Mouse (Mus musculus) cerebellum, postnatal 36 days (tissue): ENCODE data around the gene Plxna1.

Experiments
- DNase-seq, 2 experiments: peaks; one replicate each; pipeline ENCODE4 v3.0.0; 2021 to 2022; ENCODE audit warnings: mixed read lengths in 2 of 2

Plxna1 gene

GRCm38 (mm10) chr6:89360709-89361417 lies 1.6 kb downstream of the Plxna1 start:
- no peak for DNase-seq

DNA sequence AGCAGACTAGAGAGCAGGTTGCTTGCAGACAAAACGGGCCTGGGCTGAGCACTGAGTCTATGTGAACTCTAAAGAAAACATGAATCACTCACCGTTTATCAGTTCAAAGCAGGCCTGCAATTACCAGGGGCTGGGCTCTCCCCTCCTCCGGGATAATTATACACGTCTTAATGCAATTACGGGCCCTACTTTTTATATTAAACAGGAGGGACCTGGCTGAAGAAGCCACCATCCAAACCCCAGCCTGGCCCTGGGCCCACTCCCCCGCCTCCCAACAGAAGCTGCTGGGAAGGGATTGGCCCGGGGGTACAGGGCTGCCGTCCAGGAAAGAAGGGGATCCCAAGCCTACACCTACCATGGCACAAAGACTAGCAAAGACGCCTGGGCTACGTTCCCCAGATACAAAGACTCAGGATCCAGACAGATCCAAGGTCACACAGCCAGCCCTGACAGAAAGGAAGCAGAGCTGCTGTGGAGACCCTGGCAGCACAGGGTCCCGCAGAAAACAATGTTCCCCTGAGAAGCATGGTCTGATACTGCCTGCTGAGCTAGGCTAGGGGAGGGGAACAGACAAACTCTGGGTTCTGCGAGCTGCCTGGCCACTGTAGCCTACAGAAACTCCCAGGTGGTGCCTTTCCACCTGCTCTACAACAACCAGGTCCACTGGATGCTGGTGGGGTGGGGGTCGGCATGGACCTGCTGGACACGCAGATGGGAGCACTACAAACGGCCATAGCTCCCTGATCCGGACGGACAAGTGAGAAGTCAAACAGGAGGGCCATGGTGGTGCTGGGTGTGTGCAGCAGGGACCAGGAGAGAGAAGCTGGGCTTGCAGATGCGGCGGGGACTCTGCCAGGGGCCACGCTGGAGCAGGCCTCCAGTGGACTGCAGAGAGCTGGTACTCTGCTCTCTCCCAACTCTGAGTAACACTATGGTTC lies 2.4 kb downstream of the Plxna1 start:
- DNase-seq = peak; percentile 24 to 44

- no peak for DNase-seq
Measured at GRCm38 (mm10) chr6:89359192-89359591, 3.2 kb downstream of the Plxna1 start.

DNA sequence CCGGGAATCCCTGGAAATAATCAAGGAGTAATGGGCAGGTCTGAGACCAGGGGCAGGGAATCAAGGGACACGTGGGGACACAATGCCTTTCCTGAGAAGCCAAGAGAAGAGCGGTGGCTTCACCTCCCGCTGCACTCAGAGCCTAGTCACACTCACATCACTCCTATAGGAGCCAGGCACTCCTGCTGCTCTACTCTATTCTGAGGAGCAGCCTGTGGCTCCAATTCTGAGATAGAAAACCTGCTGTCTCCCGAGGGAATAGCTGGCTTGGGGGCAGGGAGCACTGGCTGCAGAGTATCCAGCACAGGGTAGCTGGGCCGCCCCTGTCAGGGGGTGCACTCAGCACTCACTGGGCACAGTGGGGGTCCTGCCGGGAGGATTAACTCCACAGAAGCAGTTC lies 6.8 kb downstream of the Plxna1 start:
- DNase-seq = peak in 1 of 2 experiments; percentile 9

GRCm38 (mm10) chr6:89354726-89355125 lies 7.7 kb downstream of the Plxna1 start:
- no peak for DNase-seq

- DNase-seq = peak in 1 of 2 experiments; percentile 3
Measured at GRCm38 (mm10) chr6:89354076-89354475, 8.3 kb downstream of the Plxna1 start.

- no peak for DNase-seq
Measured at GRCm38 (mm10) chr6:89353101-89353500, 9.3 kb downstream of the Plxna1 start.

DNA sequence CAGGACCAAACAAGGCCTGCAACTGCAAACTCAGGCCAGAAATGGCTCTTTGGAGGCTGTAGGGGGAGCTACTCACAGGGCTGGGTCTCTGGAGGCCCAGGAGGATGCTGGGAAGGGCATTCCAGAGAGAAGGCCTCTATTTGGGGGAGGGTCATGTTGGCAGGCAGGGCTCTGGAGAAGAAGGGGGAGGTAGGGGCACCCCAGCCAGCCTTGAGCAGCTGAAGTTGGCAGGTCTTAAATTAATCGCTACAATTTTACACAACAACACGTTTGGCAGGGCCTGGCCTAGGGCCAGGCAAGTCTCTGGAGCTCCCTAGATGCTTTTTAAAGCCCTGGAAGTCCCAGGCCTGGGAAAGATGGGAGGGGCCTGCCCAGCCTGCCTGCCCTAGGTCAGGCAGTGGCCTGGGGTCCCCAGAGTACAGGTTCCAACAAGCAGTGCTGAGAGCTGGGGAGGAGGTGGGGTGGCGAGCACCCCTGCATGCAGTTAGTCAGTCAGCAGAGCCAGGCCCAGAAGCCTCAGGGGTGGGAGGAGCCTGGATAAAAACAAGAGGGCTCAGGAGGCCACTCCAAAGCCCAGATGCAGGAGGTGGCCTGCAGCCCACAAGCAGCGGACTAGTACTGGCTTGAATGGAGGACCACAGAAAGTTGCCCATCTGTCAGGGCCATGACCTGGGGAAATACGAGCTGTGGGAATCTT lies 10.8 kb downstream of the Plxna1 start:
- no peak for DNase-seq

DNA sequence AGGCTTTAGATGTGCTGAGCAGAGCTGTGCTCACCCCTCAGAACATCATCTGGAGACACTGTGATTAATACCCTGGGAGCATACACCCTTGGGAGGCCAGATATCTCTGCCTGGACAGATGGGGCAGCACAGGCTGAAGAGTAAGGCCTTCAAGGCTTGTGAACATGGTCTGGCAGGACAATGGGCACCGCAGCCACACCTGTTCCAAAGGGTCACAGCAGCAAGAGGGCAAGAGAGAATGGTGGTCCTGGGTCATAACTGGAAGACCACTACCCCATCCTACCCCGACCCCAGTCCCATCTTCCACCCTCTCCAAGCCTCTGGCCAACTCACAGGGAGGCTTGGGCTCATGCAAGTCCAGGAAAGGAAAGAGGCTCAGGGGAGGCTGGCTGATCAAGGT lies 11.9 kb downstream of the Plxna1 start:
- no peak for DNase-seq

DNA sequence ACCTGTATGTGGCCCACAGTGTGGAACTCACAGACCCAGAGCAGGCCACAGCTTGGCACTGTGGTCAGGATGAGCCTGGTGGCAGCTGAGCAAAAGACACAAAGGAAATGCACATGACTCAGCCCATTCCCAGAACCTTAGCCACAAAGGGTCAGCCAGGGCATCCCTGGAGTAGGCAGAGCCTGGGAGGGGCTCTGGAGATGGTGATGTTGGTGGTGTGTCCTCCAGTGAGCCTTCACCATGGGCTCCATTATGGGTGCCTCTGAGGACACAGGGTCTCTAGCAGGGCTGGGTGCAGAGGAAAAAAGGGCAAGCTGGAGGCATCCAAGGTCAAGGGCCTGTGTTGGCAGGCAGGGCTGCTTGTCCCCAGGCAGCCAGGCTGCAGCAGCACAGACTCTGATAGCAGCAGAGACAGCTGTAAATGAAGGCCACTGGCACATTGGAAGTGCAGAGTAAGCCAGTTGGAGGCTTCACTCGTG lies 12.3 kb downstream of the Plxna1 start:
- DNase-seq = no peak

- DNase-seq = peak; percentile 68 to 76
Measured at GRCm38 (mm10) chr6:89348363-89348762, 14.1 kb downstream of the Plxna1 start.

DNA sequence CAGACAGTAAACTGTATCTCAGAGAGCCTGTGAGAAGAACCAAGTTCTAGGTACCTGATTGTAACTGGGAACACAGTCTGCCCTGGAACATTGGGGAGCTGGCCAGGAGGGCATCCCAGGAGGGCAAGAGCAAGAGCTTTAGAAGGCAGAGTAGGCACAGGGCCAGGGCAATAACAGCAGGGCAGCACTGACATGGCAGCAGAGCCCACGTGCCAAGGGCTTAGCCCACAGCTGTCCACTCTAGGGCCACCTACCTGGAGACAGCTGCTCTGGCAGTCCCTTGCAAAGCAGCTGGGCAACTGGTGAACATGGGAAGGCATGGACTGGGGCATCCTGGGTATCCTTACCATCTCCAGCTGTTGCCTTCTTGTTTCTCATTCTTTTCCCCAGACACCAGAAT lies 14.6 kb downstream of the Plxna1 start:
- DNase-seq = no peak

DNA sequence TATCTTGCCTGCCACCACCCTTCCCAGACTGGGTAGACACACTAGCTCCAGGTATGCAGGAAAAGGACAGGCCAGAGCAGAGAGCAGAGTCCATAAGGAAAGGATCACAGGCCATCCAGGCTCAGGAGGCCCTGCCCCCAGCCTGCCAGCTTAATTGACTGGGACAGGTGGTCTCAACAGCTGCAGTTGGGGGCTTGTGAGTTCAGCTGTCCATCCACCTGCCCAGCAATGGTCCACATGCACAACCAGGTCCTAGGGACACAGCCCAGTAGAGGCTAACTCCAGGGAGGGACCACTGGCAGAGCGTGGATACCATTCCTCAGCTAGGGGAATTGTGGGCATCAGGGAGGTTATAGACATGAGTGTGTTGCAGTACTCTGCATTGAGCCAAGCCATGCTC lies 16.6 kb downstream of the Plxna1 start:
- DNase-seq = no peak

DNA sequence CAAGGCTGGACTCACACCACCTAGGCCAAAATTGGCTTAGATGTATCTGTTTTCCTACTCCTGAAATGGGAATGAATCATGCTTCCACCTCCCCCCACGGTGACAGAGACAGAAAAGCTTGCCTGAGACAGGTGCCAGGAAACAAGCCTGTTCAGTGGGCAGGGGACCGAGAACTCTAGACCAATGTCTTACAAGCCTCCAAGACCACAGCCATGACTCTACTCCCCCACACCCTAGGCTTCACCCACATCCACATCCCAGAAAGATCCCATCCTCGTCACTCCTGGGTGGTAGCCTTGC lies 17.0 kb downstream of the Plxna1 start:
- no peak for DNase-seq

GRCm38 (mm10) chr6:89344613-89345485 lies 17.6 kb downstream of the Plxna1 start:
- peak in 1 of 2 experiments; percentile 47 for DNase-seq

DNA sequence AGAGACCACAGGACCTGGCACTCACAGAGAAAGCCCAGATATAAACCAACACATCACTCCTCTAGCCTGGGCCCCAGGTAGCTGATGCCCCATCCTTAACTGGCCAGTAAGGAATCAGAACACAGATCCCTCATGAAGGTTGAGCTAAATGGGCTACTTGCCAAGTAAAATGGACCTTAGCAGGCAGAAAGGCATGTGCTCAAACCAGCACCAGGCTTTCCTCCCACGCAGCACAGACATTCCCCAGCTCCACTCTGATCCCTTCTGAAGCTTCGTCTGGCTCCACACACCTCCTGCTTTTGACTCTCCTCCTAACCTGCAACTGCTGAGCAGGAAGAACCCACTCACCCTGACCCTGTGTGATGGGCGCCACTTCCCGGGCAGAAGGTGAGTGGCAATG lies 20.4 kb downstream of the Plxna1 start:
- DNase-seq = no peak

- peak; percentile 41 to 53 for DNase-seq
Measured at GRCm38 (mm10) chr6:89339447-89339846, 23.0 kb downstream of the Plxna1 start.

GRCm38 (mm10) chr6:89338733-89339132 lies 23.7 kb downstream of the Plxna1 start:
- no peak for DNase-seq

DNA sequence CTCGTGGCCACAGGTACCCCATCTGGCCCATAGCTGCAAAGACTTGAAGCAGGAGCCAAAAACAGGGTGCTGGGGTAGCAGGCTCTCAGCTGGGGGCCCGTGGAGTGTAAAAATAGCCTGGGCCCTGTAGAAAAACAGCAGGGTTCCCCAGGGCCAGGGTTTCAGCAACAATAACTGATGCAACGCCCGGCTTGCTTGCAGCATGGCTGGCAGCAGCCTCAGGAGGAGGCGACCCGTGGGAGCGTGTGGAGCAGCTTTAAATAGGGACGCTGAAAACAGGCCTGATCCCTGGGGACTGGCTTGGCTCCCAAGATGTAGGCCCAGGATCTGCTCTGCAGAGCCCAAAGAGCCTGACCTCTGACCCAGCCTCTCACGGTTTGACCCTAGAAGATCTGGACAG lies 24.8 kb downstream of the Plxna1 start:
- no peak for DNase-seq

- no peak for DNase-seq
Measured at GRCm38 (mm10) chr6:89333964-89334702, 28.3 kb downstream of the Plxna1 start.

- DNase-seq = peak; percentile 38 to 41
Measured at GRCm38 (mm10) chr6:89330957-89331356, 31.5 kb downstream of the Plxna1 start.

- no peak for DNase-seq
Measured at GRCm38 (mm10) chr6:89328634-89329033, 33.8 kb downstream of the Plxna1 start.
